Mouse (Mus musculus) c-Kit-positive CD71-positive TER-119-positive erythroid progenitor cells, embryonic 14.5 days (primary cell): ENCODE measurements around the gene Emc4.
A peak's percentile ranks its signal among the peaks of the same experiment; 100 is the strongest.

ENCODE experiments used
- DNase-seq: peaks from one replicate; pipeline ENCODE4 v3.0.0-alpha.2; 2013; ENCODE audit warnings: low spot score

Gene Emc4

DNA sequence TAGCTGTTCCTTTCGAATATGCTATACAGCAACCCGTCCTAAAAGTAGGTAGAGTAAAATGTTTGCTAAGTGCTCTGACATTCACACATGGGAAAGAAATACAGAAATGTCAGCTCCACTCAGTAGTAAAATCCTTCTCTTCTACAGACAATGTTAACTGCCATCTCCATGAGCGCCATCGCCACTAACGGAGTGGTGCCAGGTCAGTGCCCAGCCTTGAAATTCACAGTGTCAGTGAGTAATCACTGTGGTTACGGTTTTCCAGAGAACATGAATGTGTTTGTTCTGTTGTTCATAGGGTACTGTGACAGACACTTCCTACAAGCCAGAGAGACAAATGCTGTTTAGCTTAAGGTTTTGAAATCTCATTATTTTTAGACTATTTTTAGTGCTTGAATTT, 30.6 kb downstream of the Emc4 start:
- no peak for DNase-seq

DNA sequence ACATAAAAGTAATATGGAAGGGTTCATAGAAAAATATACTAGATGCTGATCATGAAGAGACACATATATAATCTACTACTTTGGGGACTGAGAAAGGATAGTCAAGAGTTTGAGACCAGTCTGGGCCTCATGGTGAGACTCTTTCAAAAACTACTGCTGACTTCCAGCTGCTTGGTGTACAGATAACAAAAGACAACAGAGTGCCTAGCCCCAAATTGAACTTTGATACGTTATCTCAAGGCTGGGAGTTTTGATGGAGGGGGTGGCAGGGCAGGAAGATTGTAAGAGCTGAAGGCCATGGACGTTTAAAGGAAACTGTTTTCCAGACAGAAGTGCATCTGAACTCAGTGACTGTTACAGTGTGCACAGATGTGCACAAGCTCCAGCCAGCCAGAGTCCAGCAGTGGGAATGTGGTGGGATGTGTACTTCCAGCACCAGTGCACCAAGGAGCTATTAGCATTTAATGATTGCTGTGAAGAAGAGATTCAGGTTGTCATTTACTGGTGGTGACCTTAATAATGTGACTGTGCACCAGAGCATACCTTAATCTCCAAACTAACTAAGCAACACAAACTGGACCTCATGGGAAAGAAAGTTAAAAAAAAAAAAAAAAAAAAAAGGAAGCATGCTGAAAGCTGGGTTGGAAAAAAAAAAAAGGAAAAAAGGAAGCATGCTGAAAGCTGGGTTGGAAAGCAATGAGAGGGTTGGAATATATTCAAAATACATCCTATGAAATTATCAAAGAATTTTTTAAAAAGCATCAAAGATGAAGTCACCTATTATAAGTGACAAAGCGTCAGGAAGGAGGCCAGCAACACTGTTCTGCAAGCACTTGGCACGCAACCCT, 35.6 kb downstream of the Emc4 start:
- DNase-seq: no peak

DNA sequence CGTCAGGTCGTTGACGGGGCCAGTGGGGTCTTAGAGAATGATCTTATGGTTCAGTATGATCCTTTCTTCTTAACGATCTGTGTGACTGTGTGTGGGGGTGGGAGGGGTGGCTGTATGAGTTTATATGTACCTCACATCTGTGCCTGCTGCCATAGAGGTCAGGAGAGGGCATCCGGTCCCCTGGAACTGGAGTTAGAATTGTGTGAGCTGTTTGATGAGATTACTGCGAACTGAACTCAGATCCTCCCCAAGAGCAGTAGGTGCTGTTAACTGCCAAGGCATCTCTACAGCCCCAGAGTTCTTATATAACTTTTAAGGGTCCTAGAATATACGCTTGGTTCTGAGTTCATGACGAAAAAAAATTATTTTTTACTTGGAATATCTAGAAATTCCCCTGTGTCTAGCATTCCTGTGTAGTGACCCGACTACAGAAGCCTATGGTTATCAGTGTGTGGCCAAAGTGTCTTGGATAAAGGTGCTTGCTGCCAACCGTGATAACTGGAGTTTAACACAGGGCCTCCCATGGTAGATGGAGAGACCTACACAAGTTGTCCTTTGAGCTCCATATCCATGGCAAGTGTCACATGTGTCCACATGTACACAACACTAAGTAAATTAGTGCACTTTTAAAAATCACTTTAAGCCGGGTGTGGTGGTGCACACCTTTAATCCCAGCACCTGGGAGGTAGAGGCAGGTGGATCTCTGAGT, 39.6 kb downstream of the Emc4 start:
- peak; percentile 75 for DNase-seq

DNA sequence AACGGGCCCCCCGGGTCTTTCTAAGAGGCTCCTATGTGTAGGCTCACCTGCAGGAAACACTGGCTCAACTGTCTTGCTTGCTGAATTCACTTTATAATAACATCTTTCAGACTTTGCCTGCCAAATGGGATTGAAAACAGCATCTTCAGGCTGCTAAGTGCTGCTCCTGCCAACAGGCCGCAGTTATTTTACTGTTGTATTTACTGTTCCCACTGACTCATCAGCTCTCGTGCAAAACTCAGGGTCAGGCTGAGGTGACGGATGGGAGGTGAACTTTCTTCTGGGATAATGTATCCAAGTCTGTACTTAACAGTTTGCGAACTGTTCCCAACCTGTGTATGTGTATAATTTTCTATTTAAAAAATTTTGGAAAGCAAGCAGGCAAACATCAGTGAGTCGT, 48.9 kb downstream of the Emc4 start:
- DNase-seq: no peak

DNA sequence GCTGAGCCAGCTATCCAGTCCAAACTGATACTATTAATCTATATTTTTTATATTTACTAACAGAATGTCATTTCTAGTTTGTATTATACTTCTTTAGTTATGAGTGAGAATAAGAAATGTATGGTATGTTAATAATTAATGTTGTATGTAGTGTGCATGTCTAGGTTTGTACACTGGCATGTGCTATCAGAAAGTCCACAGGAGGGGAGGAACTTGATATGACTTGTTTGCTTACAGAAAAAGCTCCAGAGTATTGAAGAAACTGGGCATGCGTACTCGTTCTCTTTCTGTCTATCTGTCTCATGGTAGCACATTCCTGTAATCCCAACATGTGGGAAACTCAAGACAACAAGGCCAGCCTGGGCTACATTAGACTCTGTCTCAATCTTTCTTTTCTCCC, 49.6 kb downstream of the Emc4 start:
- no peak for DNase-seq

DNA sequence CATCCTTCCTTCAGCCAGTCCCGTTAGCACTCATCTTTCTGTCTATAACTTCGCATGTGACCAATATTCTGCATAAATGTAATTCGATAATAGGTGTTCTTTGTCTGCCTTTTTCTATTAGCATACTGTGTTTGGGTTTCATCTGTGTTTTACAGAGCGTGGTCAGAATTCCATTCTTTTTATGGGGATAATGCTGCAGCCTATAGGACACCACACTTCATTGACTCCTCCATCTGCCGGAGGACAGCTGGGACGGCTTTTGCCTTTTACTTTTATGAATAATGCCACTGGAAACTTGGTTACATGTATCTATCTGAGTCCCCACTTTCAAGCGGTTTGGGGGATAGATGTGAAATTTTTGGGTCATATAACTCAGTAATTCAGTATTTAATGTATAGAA, 52.2 kb downstream of the Emc4 start:
- no peak for DNase-seq
